Mouse (Mus musculus): ENCODE measurements around the gene Snx29. TPM values are rescaled to one million over a fixed set of nuclear protein-coding genes. Genes with fewer than 3 reads are reported as not detected.

The Snx29 gene
- polyA plus RNA-seq, 1 experiment from 2014 or later: 15.3 TPM

DNA sequence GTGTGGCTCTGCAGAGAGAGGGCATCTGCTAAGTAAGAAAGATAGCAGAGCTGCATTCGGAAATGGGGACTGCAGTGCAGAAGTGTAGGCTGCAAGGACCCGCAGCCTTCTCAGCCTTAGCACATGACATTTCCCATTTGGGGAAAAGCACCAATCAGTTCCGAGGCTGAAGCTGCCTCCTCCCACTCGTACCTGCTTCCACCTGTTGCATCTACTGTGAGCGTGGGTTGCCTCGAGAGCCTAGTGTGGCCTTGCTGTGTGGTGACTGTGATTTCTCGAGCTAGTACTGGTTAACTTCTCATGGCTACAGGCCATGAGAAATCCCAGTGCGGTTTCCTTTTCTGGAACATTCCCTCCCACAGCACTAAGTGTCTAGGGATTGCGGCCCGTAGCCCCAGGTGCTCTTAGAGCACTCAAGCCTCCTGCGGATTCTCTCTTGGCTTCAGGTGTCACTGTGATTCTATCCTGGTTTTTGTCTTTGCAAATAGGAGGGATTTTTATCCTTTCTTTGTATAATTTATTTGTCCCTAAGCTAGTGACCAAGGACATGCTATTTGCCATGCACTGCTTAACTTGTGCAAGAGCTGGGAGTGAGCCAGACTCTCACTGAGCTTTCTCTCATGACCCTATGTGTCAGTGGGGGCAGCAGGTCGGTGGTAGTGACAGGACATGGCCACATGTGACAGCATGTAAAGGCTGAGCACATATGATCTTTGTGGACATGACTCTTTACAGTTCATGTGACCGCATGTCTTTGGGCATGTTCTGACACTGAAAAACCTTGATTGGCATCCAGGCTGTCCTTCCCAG is 342.4 kb downstream of the Snx29 start:
- H3K4me3 ChIP-seq (ENCODE audit: low read depth, low read length): no peak overlapping the region
- no peaks in the 10 kb centered on the region for H3K9me3 ChIP-seq (ENCODE audit: control insufficient read depth, low read length)
- 85% methylated on average over 13 of the region's 13 CpGs for WGBS
- H3K27me3 ChIP-seq (ENCODE audit: control insufficient read depth, insufficient read depth, low read length): no peaks in the 10 kb centered on the region
- no peak overlapping the region for H3K27ac ChIP-seq (ENCODE audit: low read depth, low read length)
- DNase-seq (ENCODE audit: low spot score): no peak
- H3K4me2 ChIP-seq (replicated peaks; ENCODE audit: low read depth, low read length): no peak overlapping the region
- H3K9ac ChIP-seq (ENCODE audit: low read depth, low read length): no peak overlapping the region
- no peak for ATAC-seq (ENCODE audit: low FRiP score)
- no peaks in the 10 kb centered on the region; the same call in 1 of the 2 replicates for H3K4me1 ChIP-seq (replicated peaks; ENCODE audit: control insufficient read depth, insufficient read depth, low read length)
- H3K36me3 ChIP-seq (ENCODE audit: control insufficient read depth, insufficient read depth, low read length): no peaks in the 10 kb centered on the region

DNA sequence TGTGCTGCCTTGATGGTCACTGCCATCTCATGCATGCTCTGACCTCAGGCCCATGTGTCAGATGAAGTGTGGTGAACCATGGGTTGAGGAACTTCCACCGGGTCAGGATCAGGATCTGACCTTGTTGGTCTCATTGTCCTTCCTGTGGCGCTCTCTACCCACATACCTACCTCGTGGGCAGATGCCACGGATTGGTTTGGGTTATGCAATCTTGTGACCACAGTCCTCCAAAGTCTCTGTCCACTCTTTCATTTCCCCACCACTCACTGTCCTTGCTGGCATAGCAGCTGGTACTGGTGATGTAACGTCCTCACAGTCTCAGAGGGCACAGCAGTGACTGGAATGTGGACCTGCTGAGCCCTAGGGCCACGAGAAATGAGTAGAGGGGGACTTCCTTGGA is 343.2 kb downstream of the Snx29 start:
- no peak overlapping the region for H3K4me2 ChIP-seq (replicated peaks; ENCODE audit: low read depth, low read length)
- DNase-seq (ENCODE audit: low spot score) (no peak), ATAC-seq (ENCODE audit: low FRiP score) (no peak)
- no peaks in the 10 kb centered on the region for H3K27me3 ChIP-seq (ENCODE audit: control insufficient read depth, insufficient read depth, low read length)
- H3K9me3 ChIP-seq (ENCODE audit: control insufficient read depth, low read length): no peaks in the 10 kb centered on the region
- 89% methylated on average over 6 of the region's 6 CpGs for WGBS
- H3K4me1 ChIP-seq (replicated peaks; ENCODE audit: control insufficient read depth, insufficient read depth, low read length): no peaks in the 10 kb centered on the region; the same call in 1 of the 2 replicates
- H3K27ac ChIP-seq (ENCODE audit: low read depth, low read length): no peak overlapping the region
- H3K9ac ChIP-seq (ENCODE audit: low read depth, low read length): no peak overlapping the region
- H3K4me3 ChIP-seq (ENCODE audit: low read depth, low read length): no peak overlapping the region
- no peaks in the 10 kb centered on the region for H3K36me3 ChIP-seq (ENCODE audit: control insufficient read depth, insufficient read depth, low read length)

DNA sequence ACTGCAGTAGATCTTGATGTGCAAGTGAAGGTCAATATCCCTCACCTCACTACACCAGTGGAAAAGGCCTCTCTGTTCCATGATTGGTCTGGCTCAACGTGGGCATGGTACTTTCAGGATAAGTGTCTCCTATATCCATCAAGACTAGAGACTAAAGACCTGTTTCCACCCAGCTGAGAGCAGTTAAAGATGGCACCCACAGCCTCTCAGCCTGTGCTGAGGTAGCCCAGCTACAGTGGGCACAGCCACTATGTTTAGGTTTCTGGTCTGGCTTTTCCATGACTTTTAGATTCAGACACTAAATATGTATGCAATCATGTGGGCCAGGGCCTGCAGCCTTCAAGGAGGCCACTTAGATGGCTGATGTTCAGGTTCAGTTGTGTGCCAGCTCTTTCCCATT is 345.7 kb downstream of the Snx29 start:
- ATAC-seq (ENCODE audit: low FRiP score): no peak
- no peaks in the 10 kb centered on the region for H3K9me3 ChIP-seq (ENCODE audit: control insufficient read depth, low read length)
- H3K9ac ChIP-seq (ENCODE audit: low read depth, low read length): no peak overlapping the region
- no peak overlapping the region for H3K4me3 ChIP-seq (ENCODE audit: low read depth, low read length)
- H3K4me1 ChIP-seq (replicated peaks; ENCODE audit: control insufficient read depth, insufficient read depth, low read length): no peaks in the 10 kb centered on the region; the same call in 1 of the 2 replicates
- WGBS: 83% methylated on average over 1 of the region's 1 CpGs
- no peak overlapping the region for H3K4me2 ChIP-seq (replicated peaks; ENCODE audit: low read depth, low read length)
- no peak overlapping the region for H3K27ac ChIP-seq (ENCODE audit: low read depth, low read length)
- H3K27me3 ChIP-seq (ENCODE audit: control insufficient read depth, insufficient read depth, low read length): no peaks in the 10 kb centered on the region
- H3K36me3 ChIP-seq (ENCODE audit: control insufficient read depth, insufficient read depth, low read length): no peaks in the 10 kb centered on the region
- no peak for DNase-seq (ENCODE audit: low spot score)

DNA sequence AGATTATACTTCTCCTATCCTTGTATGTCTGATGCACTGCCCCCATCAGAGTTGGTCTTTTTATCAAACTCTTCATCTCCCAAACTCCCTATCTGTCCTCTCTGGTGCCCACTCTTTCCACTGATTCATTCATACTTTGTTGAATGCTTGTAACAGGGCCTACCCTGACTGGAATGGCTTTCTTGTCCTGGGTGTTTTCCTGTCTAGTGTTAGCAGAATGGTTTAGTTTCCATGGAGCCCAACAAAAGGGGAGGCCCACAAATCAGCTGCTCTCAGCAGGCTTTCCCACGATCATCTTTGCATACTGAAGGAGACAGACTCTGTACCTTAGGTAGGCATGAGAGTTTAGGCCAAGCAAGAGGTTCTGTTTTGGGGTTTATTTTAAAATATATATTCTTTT is 346.2 kb downstream of the Snx29 start:
- 42% methylated on average over 1 of the region's 1 CpGs for WGBS
- no peak overlapping the region for H3K27ac ChIP-seq (ENCODE audit: low read depth, low read length)
- DNase-seq (ENCODE audit: low spot score): peak; percentile 22

DNA sequence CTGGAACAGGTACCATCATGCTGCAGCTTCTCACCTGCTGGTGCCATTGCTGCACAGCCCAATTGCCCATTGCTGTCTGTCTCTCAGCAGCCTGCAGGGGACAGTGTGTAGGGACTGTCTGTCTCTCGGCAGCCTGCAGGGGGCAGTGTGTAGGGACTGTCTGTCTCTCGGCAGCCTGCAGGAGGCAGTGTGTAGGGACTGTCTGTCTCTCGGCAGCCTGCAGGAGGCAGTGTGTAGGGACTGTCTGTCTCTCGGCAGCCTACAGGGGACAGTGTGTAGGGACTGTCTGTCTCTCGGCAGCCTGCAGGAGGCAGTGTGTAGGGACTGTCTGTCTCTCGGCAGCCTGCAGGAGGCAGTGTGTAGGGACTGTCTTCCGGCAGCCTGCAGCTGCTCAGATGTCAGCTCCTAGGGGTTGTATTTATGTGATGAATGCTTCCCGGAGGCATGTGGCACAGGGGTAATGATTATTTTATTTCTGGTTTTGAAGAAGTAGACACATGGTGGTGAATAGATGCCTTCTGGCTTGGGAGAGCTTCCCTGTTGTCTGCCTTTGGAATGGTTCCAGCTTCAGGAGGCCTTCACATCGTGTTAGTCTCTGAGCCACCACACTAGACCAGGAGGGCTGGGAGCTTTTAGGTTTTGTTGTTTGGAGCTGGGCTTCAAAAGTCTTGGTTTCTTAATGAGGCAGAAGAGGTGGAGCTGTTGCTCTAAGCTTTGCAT is 347.7 kb downstream of the Snx29 start:
- Histone ChIP-seq H3K27me3 (ENCODE audit: control insufficient read depth, insufficient read depth, low read length) (no peaks in the 10 kb centered on the region), H3K4me2 (replicated peaks; ENCODE audit: low read depth, low read length) (no peak overlapping the region), H3K9me3 (ENCODE audit: control insufficient read depth, low read length) (no peaks in the 10 kb centered on the region), H3K9ac (ENCODE audit: low read depth, low read length) (no peak overlapping the region), H3K4me1 (replicated peaks; ENCODE audit: control insufficient read depth, insufficient read depth, low read length) (no peaks in the 10 kb centered on the region; the same call in 1 of the 2 replicates), H3K36me3 (ENCODE audit: control insufficient read depth, insufficient read depth, low read length) (no peaks in the 10 kb centered on the region), H3K27ac (ENCODE audit: low read depth, low read length) (no peak overlapping the region), H3K4me3 (ENCODE audit: low read depth, low read length) (no peak overlapping the region)
- 85% methylated on average over 8 of the region's 9 CpGs for WGBS
- no peak for DNase-seq (ENCODE audit: low spot score)
- ATAC-seq (ENCODE audit: low FRiP score): no peak

More for the DNA sequence above, 346.2 kb downstream of the Snx29 start:
- Histone ChIP-seq H3K4me3 (ENCODE audit: low read depth, low read length) (no peak overlapping the region), H3K9ac (ENCODE audit: low read depth, low read length) (no peak overlapping the region), H3K36me3 (ENCODE audit: control insufficient read depth, insufficient read depth, low read length) (no peaks in the 10 kb centered on the region), H3K27me3 (ENCODE audit: control insufficient read depth, insufficient read depth, low read length) (no peaks in the 10 kb centered on the region), H3K4me1 (replicated peaks; ENCODE audit: control insufficient read depth, insufficient read depth, low read length) (no peaks in the 10 kb centered on the region; the same call in 1 of the 2 replicates), H3K9me3 (ENCODE audit: control insufficient read depth, low read length) (no peaks in the 10 kb centered on the region), H3K4me2 (replicated peaks; ENCODE audit: low read depth, low read length) (no peak overlapping the region)
- ATAC-seq (ENCODE audit: low FRiP score): no peak

DNA sequence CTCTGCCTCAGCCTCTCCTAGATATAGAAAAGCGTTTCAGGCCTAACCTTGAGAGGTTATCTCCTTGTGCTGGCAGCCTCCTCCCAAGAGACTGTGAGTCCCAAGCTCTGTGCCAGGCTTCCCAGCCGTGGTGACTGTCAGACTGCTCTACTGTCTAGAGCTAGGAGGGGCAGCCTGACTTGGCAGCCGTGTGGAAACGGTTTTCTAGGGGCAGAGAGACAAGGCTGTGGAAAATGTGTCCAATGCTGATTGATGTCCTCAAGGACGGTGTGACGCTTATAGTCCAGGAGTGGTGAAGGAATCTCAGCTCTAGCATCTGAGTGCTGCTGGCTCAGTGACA is 348.2 kb downstream of the Snx29 start:
- 85% methylated on average over 6 of the region's 6 CpGs for WGBS
- no peak overlapping the region for H3K4me3 ChIP-seq (ENCODE audit: low read depth, low read length)

DNA sequence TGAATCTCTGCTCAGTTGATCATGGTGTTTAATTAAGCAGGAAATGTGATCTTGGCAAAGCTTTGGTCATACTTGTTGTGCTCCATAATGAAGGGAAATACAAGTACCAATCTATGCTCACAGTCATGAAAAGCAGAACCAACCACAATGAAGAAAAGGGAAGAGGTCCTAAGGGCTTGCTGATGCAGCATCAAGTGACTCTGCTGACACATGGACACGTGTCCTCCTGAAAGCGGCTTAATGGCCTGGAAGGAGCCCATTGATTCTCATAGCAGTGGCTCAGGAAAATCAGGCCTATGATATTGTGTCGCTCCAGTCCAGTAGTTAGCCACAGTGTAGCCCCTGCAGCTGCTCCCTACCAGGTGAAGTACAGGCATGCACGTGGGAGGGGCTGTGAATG is 353.3 kb downstream of the Snx29 start:
- Histone ChIP-seq H3K9ac (ENCODE audit: low read depth, low read length) (no peak overlapping the region), H3K27me3 (ENCODE audit: control insufficient read depth, insufficient read depth, low read length) (no peaks in the 10 kb centered on the region), H3K4me3 (ENCODE audit: low read depth, low read length) (no peak overlapping the region), H3K4me2 (replicated peaks; ENCODE audit: low read depth, low read length) (no peak overlapping the region), H3K36me3 (ENCODE audit: control insufficient read depth, insufficient read depth, low read length) (no peaks in the 10 kb centered on the region), H3K4me1 (replicated peaks; ENCODE audit: control insufficient read depth, insufficient read depth, low read length) (no peaks in the 10 kb centered on the region), H3K9me3 (ENCODE audit: control insufficient read depth, low read length) (no peaks in the 10 kb centered on the region), H3K27ac (ENCODE audit: low read depth, low read length) (no peak overlapping the region)
- 47% methylated on average over 4 of the region's 4 CpGs for WGBS
- DNase-seq (ENCODE audit: low spot score) (no peak), ATAC-seq (ENCODE audit: low FRiP score) (no peak)

More for the DNA sequence above, 348.2 kb downstream of the Snx29 start:
- ATAC-seq (ENCODE audit: low FRiP score): no peak
- H3K4me1 ChIP-seq (replicated peaks; ENCODE audit: control insufficient read depth, insufficient read depth, low read length): no peaks in the 10 kb centered on the region; the same call in 1 of the 2 replicates
- no peak for DNase-seq (ENCODE audit: low spot score)
- H3K9me3 ChIP-seq (ENCODE audit: control insufficient read depth, low read length): no peaks in the 10 kb centered on the region
- no peak overlapping the region for H3K9ac ChIP-seq (ENCODE audit: low read depth, low read length)
- no peak overlapping the region for H3K4me2 ChIP-seq (replicated peaks; ENCODE audit: low read depth, low read length)
- no peaks in the 10 kb centered on the region for H3K36me3 ChIP-seq (ENCODE audit: control insufficient read depth, insufficient read depth, low read length)
- H3K27ac ChIP-seq (ENCODE audit: low read depth, low read length): no peak overlapping the region
- H3K27me3 ChIP-seq (ENCODE audit: control insufficient read depth, insufficient read depth, low read length): no peaks in the 10 kb centered on the region

DNA sequence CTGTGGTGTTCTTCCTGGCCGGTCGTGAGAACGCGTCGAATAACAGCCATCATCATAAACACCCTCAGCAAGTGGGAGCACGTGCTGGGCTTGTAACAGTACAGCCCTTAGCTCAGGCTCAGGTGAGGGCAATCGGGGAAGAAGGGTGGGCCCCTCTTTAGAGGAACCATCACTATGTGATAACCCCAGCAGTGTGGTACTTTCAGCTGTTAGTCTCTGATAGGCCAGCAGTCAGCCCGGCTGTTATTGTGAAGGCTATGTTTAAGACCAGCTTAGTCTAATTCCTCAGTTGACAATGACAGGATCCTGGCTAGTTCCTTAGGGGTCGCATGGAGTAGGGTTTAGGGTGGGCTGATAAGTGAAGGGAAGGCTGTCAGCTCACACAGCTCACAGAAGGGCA is 362.6 kb downstream of the Snx29 start:
- Histone ChIP-seq H3K4me3 (ENCODE audit: low read depth, low read length) (no peak overlapping the region), H3K9ac (ENCODE audit: low read depth, low read length) (no peak overlapping the region), H3K4me1 (replicated peaks; ENCODE audit: control insufficient read depth, insufficient read depth, low read length) (no peaks in the 10 kb centered on the region), H3K27ac (ENCODE audit: low read depth, low read length) (no peak overlapping the region), H3K36me3 (ENCODE audit: control insufficient read depth, insufficient read depth, low read length) (no peaks in the 10 kb centered on the region), H3K4me2 (replicated peaks; ENCODE audit: low read depth, low read length) (no peak overlapping the region), H3K9me3 (ENCODE audit: control insufficient read depth, low read length) (no peaks in the 10 kb centered on the region), H3K27me3 (ENCODE audit: control insufficient read depth, insufficient read depth, low read length) (no peaks in the 10 kb centered on the region)
- WGBS: 95% methylated on average over 9 of the region's 9 CpGs
- no peak for ATAC-seq (ENCODE audit: low FRiP score)
- no peak for DNase-seq (ENCODE audit: low spot score)

Measured in hindbrain, embryonic 11.5 days (tissue).